Mouse (Mus musculus): ENCODE measurements around the gene Gm16503.
"Not testable (repeated sequence)": the region's sequence is repeated elsewhere in the genome, so short reads cannot be mapped to it uniquely, and the experiment has no call there.

The Gm16503 gene

DNA sequence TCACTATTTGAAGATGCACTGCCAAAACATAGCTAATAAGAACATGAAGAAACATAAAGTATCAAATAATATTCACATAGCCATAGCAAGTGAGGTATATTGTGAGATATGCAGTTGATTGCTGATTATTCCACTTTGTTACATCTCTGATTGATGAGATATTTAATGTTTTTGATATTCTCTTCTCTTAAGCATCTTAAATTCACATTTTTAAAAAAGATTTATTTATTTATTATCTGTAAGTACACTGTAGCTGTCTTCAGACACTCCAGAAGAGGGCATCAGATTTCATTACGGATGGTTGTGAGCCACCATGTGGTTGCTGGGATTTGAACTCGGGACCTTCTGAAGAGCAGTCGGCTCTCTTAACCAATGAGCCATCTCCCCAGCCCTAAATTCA, at the start of gene Gm16503:
Gm16503 (plus strand) TSS at position 301 of the 400 bp plus-strand sequence.
- DNase-seq (ENCODE audit: low spot score in 2 of 2), result not testable (repeated sequence)

DNA sequence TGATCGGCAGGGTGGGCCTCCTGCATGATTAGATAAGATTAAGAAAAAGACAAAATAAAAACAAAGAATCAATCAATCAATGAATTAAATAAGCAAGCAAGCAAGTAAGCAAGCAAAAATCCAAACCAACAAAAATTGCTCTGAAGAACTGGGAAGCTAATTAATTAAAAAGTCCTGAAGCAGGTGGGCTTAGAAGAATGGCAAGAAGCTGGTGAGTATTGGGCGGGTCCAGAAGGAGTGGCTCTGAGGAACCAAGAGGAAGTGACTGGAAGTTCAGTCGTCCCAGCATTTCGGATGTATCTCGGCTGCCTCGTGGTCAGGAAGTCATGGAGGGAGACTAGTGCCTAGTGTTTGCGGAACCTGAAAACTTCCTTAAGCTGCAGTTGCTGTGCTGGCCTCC, 47.9 kb upstream of the Gm16503 start, which contains the start of gene Zfp982:
Zfp982 (plus strand) TSS at position 301 of the 400 bp plus-strand sequence.
- not testable (repeated sequence) for DNase-seq (ENCODE audit: low spot score in 2 of 2)

GRCm38 (mm10) chr4:147498772-147499613, 41.0 kb upstream of the Gm16503 start:
- DNase-seq (ENCODE audit: low spot score in 2 of 2), result not testable (repeated sequence)

- no peak for DNase-seq (ENCODE audit: low spot score in 2 of 2)
Measured at GRCm38 (mm10) chr4:147509174-147509573, 30.8 kb upstream of the Gm16503 start.

GRCm38 (mm10) chr4:147518981-147519380, 21.0 kb upstream of the Gm16503 start:
- DNase-seq (ENCODE audit: low spot score in 2 of 2), result no peak

DNA sequence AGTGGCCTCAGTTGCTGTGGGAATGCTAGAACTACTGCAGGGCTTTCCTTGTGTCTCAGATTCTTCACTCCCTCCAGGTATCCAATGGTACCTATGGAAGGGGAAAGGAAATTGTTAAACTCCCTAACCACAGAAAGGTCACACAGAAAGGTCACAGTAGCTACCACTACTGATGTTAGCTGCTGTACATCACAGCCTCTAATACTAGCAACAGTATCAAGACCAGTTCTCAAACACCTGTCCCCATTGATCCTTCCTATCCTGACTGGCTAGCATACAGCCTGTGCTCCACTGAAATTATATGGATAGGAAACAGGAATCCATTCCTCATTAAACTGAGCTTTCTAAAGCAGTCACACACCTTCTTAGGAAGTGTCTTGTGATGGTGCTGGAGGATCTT, 19.9 kb upstream of the Gm16503 start:
- DNase-seq (ENCODE audit: low spot score in 2 of 2), result no peak

- DNase-seq (ENCODE audit: low spot score in 2 of 2), result no peak
Measured at GRCm38 (mm10) chr4:147525125-147525524, 14.9 kb upstream of the Gm16503 start.

GRCm38 (mm10) chr4:147530366-147530765, 9.7 kb upstream of the Gm16503 start:
- no peak for DNase-seq (ENCODE audit: low spot score in 2 of 2)

DNA sequence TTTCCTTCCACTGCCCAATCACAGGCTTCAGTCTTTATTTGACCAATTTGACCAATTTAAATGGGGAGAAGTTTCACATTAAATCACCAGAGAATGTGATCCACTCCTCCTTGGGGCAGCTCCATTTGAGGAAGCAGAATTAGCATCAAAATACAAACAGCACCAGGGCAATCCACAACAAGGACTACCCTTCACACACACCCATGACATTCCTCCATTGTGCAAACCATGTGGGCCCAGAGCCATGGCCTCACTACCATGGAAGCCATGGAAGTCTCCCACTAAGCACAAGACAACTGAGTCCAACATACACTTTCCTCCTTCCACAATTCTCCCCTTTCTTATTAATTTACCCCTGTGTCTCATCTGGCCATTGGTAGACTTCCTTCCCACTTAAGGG, 4.1 kb upstream of the Gm16503 start:
- DNase-seq (ENCODE audit: low spot score in 2 of 2), result not testable (repeated sequence)

- DNase-seq (ENCODE audit: low spot score in 2 of 2), result no peak
Measured at GRCm38 (mm10) chr4:147537702-147538101, 2.3 kb upstream of the Gm16503 start.

DNA sequence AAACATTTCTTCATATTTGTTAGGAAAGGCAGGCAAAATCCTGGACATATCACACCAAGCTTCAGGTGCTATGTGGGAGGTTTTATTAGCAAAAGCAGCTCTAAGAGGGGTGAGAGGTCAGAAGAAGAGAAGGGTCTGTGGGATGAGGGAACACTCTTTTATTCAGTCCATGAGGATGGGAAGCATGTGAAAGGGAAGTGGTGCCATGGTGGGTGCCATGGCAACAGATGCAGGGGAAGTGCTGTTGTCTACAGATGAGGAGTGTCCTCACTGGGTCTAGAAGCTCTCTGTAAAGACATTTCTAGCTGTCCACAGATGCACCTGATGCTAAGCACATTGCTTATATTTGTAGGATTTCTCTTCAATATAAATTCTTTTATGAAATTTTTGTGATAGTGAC, 1.1 kb downstream of the Gm16503 start:
- DNase-seq (ENCODE audit: low spot score in 2 of 2), result no peak

DNA sequence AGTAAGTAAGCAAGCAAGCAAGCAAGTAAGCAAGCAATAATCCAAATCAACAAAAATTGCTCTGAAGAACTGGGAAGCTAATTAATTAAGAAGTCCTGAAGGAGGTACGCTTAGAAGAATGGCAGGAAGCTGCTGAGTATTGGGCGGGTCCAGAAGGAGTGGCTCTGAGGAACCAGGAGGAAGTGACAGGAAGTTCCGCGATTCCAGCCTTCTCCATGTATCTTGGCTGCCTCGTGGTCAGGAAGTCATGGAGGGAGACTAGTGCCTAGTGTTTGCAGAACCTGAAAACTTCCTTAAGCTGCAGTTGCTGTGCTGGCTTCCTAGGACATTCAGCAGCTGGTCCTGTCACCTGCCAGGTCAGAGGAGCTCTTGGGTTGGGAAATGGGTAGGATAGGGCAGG, 13.1 kb downstream of the Gm16503 start, which contains the start of gene Zfp985:
Zfp985 (plus strand) TSS at position 207 of the 400 bp plus-strand sequence.
- not testable (repeated sequence) for DNase-seq (ENCODE audit: low spot score in 2 of 2)

- DNase-seq (ENCODE audit: low spot score in 2 of 2), result not testable (repeated sequence)
Measured at GRCm38 (mm10) chr4:147554361-147554760, 14.3 kb downstream of the Gm16503 start.

GRCm38 (mm10) chr4:147556921-147557320, 16.9 kb downstream of the Gm16503 start:
- not testable (repeated sequence) for DNase-seq (ENCODE audit: low spot score in 2 of 2)

- DNase-seq (ENCODE audit: low spot score in 2 of 2), result not testable (repeated sequence)
Measured at GRCm38 (mm10) chr4:147558011-147558410, 18.0 kb downstream of the Gm16503 start.

DNA sequence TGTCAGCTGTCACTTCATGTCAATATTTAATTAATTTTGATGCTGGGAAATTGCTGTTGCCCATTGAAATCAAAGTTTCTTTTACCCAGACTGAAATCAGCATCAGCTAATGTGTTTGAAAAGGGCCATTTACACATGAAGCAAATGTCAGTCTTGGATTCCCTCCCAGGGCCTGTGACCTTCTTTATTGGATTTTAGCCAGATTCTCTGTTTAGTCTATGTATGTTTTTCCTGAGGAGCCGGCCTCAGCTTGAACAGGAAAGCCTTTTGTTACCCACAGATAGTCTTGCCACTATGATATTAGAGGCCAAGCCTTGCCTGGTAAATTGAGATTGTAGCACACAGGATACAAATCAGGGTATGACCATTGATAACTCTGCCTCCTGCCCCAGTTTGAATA, 19.1 kb downstream of the Gm16503 start:
- not testable (repeated sequence) for DNase-seq (ENCODE audit: low spot score in 2 of 2)

DNA sequence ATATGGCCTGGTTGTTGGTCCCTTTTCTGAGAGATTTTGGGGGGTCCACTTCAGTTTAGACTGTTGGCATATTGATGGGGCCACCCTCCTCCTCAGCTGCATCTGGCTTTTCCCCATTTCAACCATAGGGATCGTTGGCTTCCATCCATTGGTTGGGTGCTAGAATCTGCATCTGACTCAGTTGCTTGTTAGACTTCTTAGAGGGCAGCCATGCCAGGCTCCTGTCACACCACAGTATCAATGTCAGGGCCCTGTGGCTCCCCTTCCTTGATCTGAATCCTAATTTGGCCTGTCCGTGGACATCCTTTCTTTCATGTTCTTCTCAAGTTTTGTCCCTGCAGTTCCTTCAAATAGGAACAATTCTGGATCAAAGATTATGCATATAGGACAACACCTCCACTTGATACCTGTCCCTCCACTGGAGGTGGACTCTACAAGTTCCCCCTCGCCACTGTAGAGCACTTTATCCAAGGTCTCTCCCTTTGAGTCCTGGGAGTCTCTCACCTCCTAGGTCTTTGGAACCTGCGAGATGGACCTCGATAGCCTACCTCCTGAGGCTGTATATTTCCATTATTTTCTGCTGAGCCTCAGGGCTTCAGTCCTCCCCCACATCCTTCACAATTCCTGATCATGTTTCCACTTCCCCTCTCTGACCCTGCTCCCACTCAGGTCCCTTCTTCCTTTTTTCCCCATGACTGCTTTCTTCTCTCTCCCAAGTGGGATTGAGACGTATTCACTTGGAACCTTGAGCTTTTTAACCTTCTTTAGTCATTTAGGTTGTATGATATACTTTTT, 25.6 kb downstream of the Gm16503 start:
- no peak for DNase-seq (ENCODE audit: low spot score in 2 of 2)

DNA sequence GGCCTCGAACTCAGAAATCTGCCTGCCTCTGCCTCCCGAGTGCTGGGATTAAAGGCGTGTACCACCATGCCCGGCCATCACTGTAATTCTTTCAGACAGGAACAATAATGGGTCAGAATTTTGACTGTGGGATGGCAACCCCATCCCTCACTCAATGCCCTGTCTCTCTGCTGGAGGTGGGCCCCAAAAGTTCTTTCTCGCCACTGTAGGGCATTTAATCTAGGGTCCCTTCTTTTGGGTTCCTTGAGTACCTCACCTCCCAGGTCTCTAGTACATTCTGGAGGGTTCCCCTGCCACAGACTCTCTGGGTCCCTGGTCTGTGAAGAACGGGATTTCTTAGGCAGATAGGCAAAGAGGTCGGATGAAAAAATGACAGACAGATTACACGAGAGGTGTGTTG, 31.1 kb downstream of the Gm16503 start:
- not testable (repeated sequence) for DNase-seq (ENCODE audit: low spot score in 2 of 2)

DNA sequence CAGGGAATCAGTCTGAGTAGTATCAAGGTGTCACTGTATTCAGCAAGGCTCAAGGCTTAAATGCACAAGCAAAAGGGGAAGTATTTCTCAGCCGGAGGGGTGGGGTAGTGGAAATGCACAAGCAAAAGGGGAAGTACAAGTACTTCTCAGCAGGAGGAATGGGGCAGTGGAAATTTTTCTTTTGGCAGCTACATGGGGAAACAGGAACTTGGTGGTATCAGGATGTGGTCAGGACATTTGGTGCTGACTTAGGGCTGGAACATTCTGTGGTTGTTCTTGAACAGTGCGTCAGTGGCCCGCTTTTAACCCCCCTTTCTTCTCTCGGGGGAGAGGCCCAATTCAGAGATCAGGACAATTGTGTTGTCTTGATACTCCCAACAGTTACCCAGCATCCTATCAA, 39.4 kb downstream of the Gm16503 start:
- DNase-seq (ENCODE audit: low spot score in 2 of 2), result not testable (repeated sequence)

DNA sequence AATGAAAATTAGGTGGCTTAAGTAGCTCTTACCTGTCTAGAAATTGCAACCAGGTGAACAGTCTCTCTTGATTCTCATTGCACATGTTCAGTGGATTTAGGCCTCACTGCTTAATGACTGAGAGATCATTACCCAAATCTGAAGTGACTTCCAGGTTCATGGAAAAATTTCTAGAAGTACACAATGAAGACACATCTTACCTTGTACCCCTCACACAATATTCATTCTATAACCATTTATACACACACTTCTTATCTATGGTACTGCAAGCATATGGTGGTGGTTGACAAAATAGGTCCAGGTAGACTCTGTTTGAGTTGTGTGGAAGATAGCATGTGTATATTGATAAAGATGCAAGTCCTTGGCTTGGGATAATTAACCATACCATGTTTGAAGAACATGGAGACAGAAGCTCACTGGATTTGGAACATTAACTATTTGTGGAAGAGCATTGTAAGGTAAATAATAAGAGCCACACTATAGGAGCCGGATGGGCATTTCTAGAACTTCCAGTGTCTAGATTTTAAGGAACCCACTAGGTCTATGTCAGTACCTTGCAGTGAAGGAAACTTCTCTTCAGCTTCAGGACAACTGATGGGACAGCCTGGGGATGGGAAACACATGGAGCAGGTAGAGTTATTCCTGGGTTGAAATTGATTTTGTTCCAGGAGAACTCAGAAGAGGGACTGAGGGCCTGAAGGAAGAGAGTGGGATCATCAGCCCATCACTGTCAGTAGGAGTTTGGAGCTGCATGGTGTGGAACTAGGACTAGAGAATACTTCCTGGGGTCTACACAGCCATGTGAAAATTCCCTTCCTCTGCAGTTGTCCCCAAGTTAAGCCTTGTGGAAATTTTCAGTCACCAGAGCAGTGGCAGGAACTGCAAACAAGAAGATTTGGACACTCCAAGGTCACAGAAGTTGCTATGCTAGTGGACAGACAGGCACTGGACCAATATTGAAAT, 46.8 kb downstream of the Gm16503 start:
- no peak for DNase-seq (ENCODE audit: low spot score in 2 of 2)

Data from left cerebral cortex, adult 9 months (tissue).